Mouse (Mus musculus) cerebellum, adult 2 months (tissue): Measurements from ENCODE around the gene Lrrc46. TPM values are rescaled to one million over a fixed set of nuclear protein-coding genes. Genes with fewer than 3 reads are reported as not detected.

Experiments
- DNase-seq, 2 experiments: peaks; one replicate each; pipeline ENCODE4 v3.0.0; 2021
- H3K27ac ChIP-seq: fragments of 200-500 bp; 2 replicates; pipeline ENCODE4 v1.5.1; 2012; ENCODE audit warnings: low read length, control low read depth, inconsistent platforms; ENCODE audit not compliant: insufficient read depth
- H3K27me3 ChIP-seq: fragments of 200-500 bp; 2 replicates; pipeline ENCODE4 v1.6.1; 2012; ENCODE audit warnings: inconsistent platforms, mild to moderate bottlenecking, low read length, moderate library complexity; ENCODE audit not compliant: control insufficient read depth, insufficient read depth
- H3K4me1 ChIP-seq: fragments of 200-500 bp; 2 replicates; pipeline ENCODE4 v1.6.1; 2011; ENCODE audit warnings: low read length; ENCODE audit not compliant: control insufficient read depth, insufficient read depth
- H3K4me3 ChIP-seq: fragments of 200-500 bp; replicated peaks from 2 replicates; pipeline ENCODE3; 2011; ENCODE audit warnings: mild to moderate bottlenecking, low read depth, low read length, control low read depth; ENCODE audit not compliant: insufficient read depth
- CTCF ChIP-seq: fragments of 200-500 bp; IDR thresholded peaks from 2 replicates; pipeline ENCODE4 v1.5.1; 2011; ENCODE audit warnings: low read depth, mild to moderate bottlenecking, control low read depth, low read length, moderate library complexity, borderline replicate concordance; ENCODE audit not compliant: insufficient read depth
- POLR2A ChIP-seq: fragments of 200-500 bp; IDR thresholded peaks from 2 replicates; pipeline ENCODE4 v1.6.1; 2011; ENCODE audit warnings: low read length, control low read depth, borderline replicate concordance; ENCODE audit not compliant: insufficient read depth
- WGBS: fragments of 180-500 bp; shearing (Covaris S2); methylation state at CpG from one replicate; pipeline ENCODE4 v1.1.7; 2018; 5-methylcytosine and 5-hydroxymethylcytosine counted together
- polyA plus RNA-seq: library from polyadenylated mRNA; depleted of rRNA; stranded (reverse); fragments of >200 nt; gene quantifications from 2 replicates; pipeline ENCODE4 v1.2.3, GENCODE M21; 2012

Gene Lrrc46
- polyA plus RNA-seq, 1 experiment = 1.4 TPM

- no peak overlapping the region for H3K27ac ChIP-seq
- no peaks in the 10 kb centered on the region; the same call in 1 of the 2 replicates for H3K4me1 ChIP-seq
- WGBS = 90% methylated on average over 8 of the region's 8 CpGs
- TF ChIP-seq POLR2A = no peak
- TF ChIP-seq CTCF = no peak
- no peak for DNase-seq
- H3K4me3 ChIP-seq = no peak overlapping the region
- H3K27me3 ChIP-seq = no peaks in the 10 kb centered on the region
These were observed 3.7 kb upstream of the Lrrc46 start for GRCm38 (mm10) chr11:97044902-97045301.

DNA sequence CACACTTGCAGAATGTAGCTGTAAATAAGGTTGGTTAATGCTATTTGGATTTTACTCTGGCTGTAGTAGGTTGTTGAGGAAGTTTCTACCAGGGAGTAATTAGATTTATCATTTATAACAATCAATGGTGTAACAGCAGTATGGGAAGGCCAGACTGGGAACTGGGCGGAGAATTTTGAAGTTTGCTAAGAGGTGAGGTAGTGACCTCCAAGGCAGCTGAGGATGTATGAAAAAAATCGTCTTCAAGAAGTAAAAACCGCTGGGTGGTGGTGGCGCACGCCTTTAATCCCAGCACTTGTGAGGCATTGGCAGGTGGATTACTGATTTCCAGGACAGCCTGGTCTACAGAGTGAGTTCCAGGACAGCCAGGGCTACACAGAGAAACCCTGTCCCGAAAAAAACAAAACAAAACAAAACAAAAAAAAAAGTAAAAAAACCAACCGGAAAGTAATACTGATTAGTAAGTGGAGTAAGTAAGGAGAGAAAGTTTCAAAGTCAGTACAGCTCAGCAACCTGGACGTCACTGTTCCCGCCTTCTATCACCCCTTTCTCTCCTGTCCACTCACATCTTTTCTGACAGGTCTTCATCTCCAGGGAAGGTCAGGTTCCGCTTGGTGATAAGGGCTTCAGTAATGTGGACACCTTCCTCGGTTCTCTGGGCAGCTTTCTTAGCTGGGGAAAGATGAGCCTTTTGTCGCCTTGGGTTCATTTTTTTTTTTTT, 746 bp downstream of the Lrrc46 start:
- WGBS = 42% methylated on average over 12 of the region's 12 CpGs
- H3K27ac ChIP-seq = no peak overlapping the region
- TF ChIP-seq POLR2A (no peak), CTCF (no peak)

DNA sequence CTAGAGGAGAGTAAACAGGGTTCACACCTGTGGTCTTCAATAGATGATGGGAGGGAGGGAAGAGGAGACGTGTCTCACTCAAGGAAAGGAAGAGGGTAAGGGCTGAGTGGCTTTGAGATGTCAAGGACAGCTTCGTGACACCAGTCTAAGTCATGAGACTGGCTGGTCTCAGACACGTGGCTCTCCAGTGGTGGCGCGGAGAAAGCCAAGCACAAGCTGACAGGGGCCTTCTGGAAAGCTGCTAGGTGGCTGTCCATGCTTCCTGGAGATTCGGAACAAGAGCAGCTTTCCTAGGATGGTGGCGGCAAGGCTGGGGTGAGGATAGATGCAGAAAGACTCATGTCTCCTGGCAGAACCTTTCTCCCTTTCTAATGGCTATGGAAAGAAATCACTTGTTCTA, 2.3 kb downstream of the Lrrc46 start:
- WGBS = 60% methylated on average over 7 of the region's 7 CpGs

More for the DNA sequence above, 746 bp downstream of the Lrrc46 start:
- no peak for DNase-seq
- peaks cover 5% of the 10 kb centered on the region; the same call in 1 of the 2 replicates for H3K4me1 ChIP-seq
- no peaks in the 10 kb centered on the region for H3K27me3 ChIP-seq
- no peak overlapping the region for H3K4me3 ChIP-seq

GRCm38 (mm10) chr11:97036141-97036540, 5.1 kb downstream of the Lrrc46 start:
- DNase-seq = peak; percentile 44 to 51
- Histone ChIP-seq H3K27me3 (no peaks in the 10 kb centered on the region), H3K4me3 (no peak overlapping the region), H3K4me1 (peaks cover 5% of the 10 kb centered on the region; the same call in 1 of the 2 replicates), H3K27ac (no peak overlapping the region)
- no peak for TF ChIP-seq CTCF
- WGBS = 51% methylated on average over 5 of the region's 5 CpGs

More for the DNA sequence above, 2.3 kb downstream of the Lrrc46 start:
- H3K27ac ChIP-seq = no peak overlapping the region
- no peaks in the 10 kb centered on the region for H3K27me3 ChIP-seq
- H3K4me1 ChIP-seq = peaks cover 5% of the 10 kb centered on the region; the same call in 1 of the 2 replicates
- H3K4me3 ChIP-seq = no peak overlapping the region
- DNase-seq = no peak
- TF ChIP-seq CTCF (no peak), POLR2A (no peak)

DNA sequence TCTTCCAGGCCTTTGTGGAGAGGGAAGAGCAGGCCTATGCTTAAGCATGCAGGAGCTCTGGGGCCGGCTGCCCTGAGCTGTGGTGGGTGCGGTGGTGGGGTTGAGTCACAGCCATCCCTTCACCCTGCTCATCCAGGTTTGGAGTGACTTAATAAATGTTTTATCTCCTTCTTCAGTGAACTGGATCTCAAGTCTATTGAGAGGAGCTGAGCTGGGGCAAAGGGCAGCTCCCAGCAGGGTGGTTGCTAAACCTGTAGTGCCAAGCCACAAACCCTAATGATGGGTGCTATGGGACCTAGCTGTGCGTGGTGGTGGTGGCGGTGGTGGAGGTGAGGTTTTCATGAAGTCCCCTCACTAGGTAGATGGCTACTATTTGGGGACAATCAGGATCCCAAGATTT, 7.4 kb downstream of the Lrrc46 start:
- Histone ChIP-seq H3K4me3 (no peak overlapping the region), H3K4me1 (peaks cover 9% of the 10 kb centered on the region), H3K27me3 (no peaks in the 10 kb centered on the region), H3K27ac (no peak overlapping the region)
- WGBS = 89% methylated on average over 4 of the region's 4 CpGs
- DNase-seq = no peak
- TF ChIP-seq POLR2A (no peak), CTCF (no peak)

DNA sequence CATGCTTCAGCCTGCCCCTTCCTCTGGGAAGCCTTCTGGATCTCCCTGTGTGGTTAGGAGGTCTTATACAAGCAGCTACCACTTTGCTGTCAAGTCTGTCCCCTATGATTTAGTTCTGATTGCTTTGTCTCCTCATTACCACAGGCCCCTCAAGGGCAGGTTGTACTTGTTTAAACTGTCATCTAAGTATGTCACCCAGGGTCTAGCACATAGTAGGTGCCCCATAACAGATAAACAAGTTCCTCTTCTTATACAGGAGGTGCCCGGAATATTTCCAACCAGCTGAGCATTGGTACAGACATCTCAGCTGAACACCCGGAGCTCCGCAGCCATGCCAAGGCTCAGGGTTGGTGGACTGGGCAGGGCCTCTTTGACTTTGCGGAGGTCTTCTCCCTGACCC, 8.7 kb downstream of the Lrrc46 start:
- Histone ChIP-seq H3K4me3 (no peak overlapping the region), H3K27me3 (no peaks in the 10 kb centered on the region), H3K4me1 (peaks cover 9% of the 10 kb centered on the region), H3K27ac (no peak overlapping the region)
- no peak for TF ChIP-seq POLR2A
- no peak for TF ChIP-seq CTCF
- no peak for DNase-seq
- WGBS = 93% methylated on average over 4 of the region's 4 CpGs

DNA sequence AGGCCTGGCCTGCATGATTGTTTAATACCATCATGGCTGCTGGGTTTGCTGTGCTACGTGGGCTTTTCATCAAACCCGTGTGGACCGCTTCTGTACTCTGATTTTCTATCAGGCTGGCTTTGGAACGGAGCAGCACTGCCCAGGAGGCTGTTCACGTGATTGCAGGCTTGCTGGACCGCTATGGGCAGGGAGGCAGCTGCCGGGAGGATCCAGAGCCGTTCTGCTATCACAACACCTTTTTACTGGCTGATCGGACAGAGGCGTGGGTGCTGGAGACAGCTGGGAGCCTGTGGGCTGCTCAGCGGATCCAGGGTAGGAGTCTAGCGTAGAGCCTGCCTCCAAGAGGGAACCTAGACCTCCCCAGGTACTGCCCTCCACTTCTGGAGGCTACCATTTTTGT, 9.2 kb downstream of the Lrrc46 start:
- Histone ChIP-seq H3K27ac (no peak overlapping the region), H3K4me1 (peaks cover 9% of the 10 kb centered on the region), H3K27me3 (no peaks in the 10 kb centered on the region), H3K4me3 (no peak overlapping the region)
- TF ChIP-seq POLR2A (no peak), CTCF (no peak)
- 70% methylated on average over 12 of the region's 12 CpGs for WGBS
- no peak for DNase-seq

DNA sequence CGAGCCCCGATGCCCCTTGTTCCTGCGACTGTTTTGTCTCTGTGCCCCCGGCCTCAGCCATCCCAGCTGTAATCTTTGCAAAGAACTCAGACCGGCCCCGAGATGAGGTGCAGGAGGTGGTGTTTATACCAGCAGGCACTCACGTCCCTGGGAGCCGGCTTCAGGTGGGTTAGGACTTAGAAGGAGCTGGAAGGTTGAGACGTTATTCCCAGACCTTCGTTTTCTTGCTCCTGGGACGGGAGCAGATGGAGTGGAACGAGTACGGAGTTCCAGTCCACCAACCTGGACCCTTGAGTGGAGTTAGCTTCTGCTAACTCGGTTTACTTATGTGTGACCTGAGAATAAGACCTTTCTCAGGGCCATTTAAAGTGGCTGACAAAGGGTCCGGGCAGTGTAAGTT, 10.8 kb downstream of the Lrrc46 start:
- 18% methylated on average over 15 of the region's 15 CpGs for WGBS

More for the DNA sequence above, 10.8 kb downstream of the Lrrc46 start:
- peaks cover 3% of the 10 kb centered on the region; the same call in 1 of the 2 replicates for H3K4me1 ChIP-seq
- TF ChIP-seq POLR2A = no peak
- TF ChIP-seq CTCF = no peak
- peak overlapping the region; percentile 86 for H3K4me3 ChIP-seq
- H3K27ac ChIP-seq = no peak overlapping the region
- no peak for DNase-seq
- H3K27me3 ChIP-seq = no peaks in the 10 kb centered on the region
